Mouse (Mus musculus) liver, embryonic 16.5 days (tissue): ENCODE measurements around the gene Fam111a. TPM values are rescaled to one million over a fixed set of nuclear protein-coding genes. Genes with fewer than 3 reads are reported as not detected.

Experiments used
- ATAC-seq: fragments of 200-750 bp; cut with Nextera tagmentation; 2 replicates; pipeline ENCODE4 v1.8.0; 2017; ENCODE audit warnings: low read depth, mild to moderate bottlenecking, moderate number of reproducible peaks, moderate library complexity
- H3K27ac ChIP-seq: fragments of 300-500 bp; sonication (generic); 2 replicates; pipeline ENCODE4 v1.5.1; 2014; ENCODE audit warnings: mild to moderate bottlenecking, low read length
- H3K27me3 ChIP-seq: fragments of 300-500 bp; sonication (generic); 2 replicates; pipeline ENCODE4 v1.6.1; 2014; ENCODE audit warnings: low read depth, low read length, mixed read lengths; ENCODE audit not compliant: control insufficient read depth, insufficient read depth
- H3K36me3 ChIP-seq: fragments of 300-500 bp; sonication (generic); 2 replicates; pipeline ENCODE4 v1.6.1; 2014; ENCODE audit warnings: mild to moderate bottlenecking; ENCODE audit not compliant: control insufficient read depth, insufficient read depth
- H3K4me1 ChIP-seq: fragments of 300-500 bp; sonication (generic); 2 replicates; pipeline ENCODE4 v1.6.1; 2014; ENCODE audit warnings: low read depth, low read length, mixed read lengths; ENCODE audit not compliant: control insufficient read depth
- H3K4me2 ChIP-seq: fragments of 300-500 bp; sonication (generic); 2 replicates; pipeline ENCODE4 v1.6.1; 2014; ENCODE audit warnings: low read depth, low read length, mixed read lengths
- H3K4me3 ChIP-seq: fragments of 300-500 bp; sonication (generic); 2 replicates; pipeline ENCODE4 v1.5.1; 2014; ENCODE audit warnings: low read depth, mild to moderate bottlenecking, low read length
- H3K9ac ChIP-seq: fragments of 300-500 bp; sonication (generic); 2 replicates; pipeline ENCODE4 v1.6.1; 2014; ENCODE audit warnings: low read depth, low read length
- H3K9me3 ChIP-seq: fragments of 300-500 bp; sonication (generic); replicated peaks from 2 replicates; pipeline ENCODE4 v1.6.1; 2016; ENCODE audit warnings: low read length; ENCODE audit not compliant: control insufficient read depth
- WGBS: fragments of 180-500 bp; shearing (Covaris S2); extraction: QIAGEN DNeasy Blood & Tissue Kit; methylation state at CpG from one replicate; pipeline ENCODE4 v1.1.7; 2014; ENCODE audit not compliant: insufficient replicate concordance; 5-methylcytosine and 5-hydroxymethylcytosine counted together
- polyA plus RNA-seq: library from polyadenylated mRNA; unstranded; fragments of >200 nt; fragmentation: Nextera tagmentation; extraction: Ambion mirVana; gene quantifications from 2 replicates; pipeline ENCODE4 v1.2.1, GENCODE M21; 2015

Gene Fam111a
- polyA plus RNA-seq, 1 experiment from 2014 or later: 21.7 TPM

GRCm38 (mm10) chr19:12596290-12597072, 50.9 kb downstream of the Fam111a start:
- peaks cover 7% of the 10 kb centered on the region for H3K27me3 ChIP-seq
- H3K27ac ChIP-seq: peak overlapping the region; percentile 74
- H3K9ac ChIP-seq: peak overlapping the region; percentile 62
- H3K36me3 ChIP-seq: no peaks in the 10 kb centered on the region
- WGBS: 17% methylated on average over 23 of the region's 23 CpGs
- H3K9me3 ChIP-seq: no peaks in the 10 kb centered on the region
- peak overlapping the region; percentile 70 for H3K4me2 ChIP-seq
- peak overlapping the region; percentile 65 for H3K4me3 ChIP-seq
- 0 out of 2 replicates have a peak, but pooled peaks have one; percentile 2 for ATAC-seq
- peaks cover 3% of the 10 kb centered on the region; the same call in 1 of the 2 replicates for H3K4me1 ChIP-seq

GRCm38 (mm10) chr19:12597073-12597405, 51.5 kb downstream of the Fam111a start:
- Histone ChIP-seq H3K36me3 (no peaks in the 10 kb centered on the region), H3K4me2 (peak overlapping the region; percentile 70), H3K4me1 (peaks cover 3% of the 10 kb centered on the region; the same call in 1 of the 2 replicates), H3K27me3 (peaks cover 7% of the 10 kb centered on the region), H3K9me3 (no peaks in the 10 kb centered on the region), H3K4me3 (peak overlapping the region; percentile 65), H3K27ac (no peak overlapping the region), H3K9ac (no peak overlapping the region)
- no peak for ATAC-seq
- 63% methylated on average over 3 of the region's 3 CpGs for WGBS

GRCm38 (mm10) chr19:12598674-12599073, 53.1 kb downstream of the Fam111a start:
- Histone ChIP-seq H3K9ac (no peak overlapping the region), H3K27ac (no peak overlapping the region), H3K27me3 (peaks cover 7% of the 10 kb centered on the region), H3K36me3 (no peaks in the 10 kb centered on the region), H3K4me2 (no peak overlapping the region), H3K4me3 (no peak overlapping the region), H3K4me1 (peaks cover 3% of the 10 kb centered on the region; the same call in 1 of the 2 replicates), H3K9me3 (no peaks in the 10 kb centered on the region)
- 49% methylated on average over 3 of the region's 3 CpGs for WGBS
- no peak for ATAC-seq

GRCm38 (mm10) chr19:12599674-12600073, 54.1 kb downstream of the Fam111a start, which contains the start of gene Gm4952:
Gene Gm4952, plus strand, starts transcription at chr19:12599974.
- no peak within 1 kb of the TSS for H3K9ac ChIP-seq
- no peaks in the 10 kb centered on the region for H3K36me3 ChIP-seq
- no peaks in the 10 kb centered on the region for H3K9me3 ChIP-seq
- H3K4me3 ChIP-seq: no peak within 1 kb of the TSS
- no peak within 1 kb of the TSS for H3K27ac ChIP-seq
- H3K27me3 ChIP-seq: peaks cover 7% of the 10 kb centered on the region
- WGBS: 48% methylated on average over 1 of the region's 1 CpGs
- H3K4me1 ChIP-seq: peaks cover 3% of the 10 kb centered on the region; the same call in 1 of the 2 replicates
- ATAC-seq: no peak
- peak within 1 kb of the TSS; percentile 14; the same call in 1 of the 2 replicates for H3K4me2 ChIP-seq

- peak overlapping the region; percentile 14; the same call in 1 of the 2 replicates for H3K4me2 ChIP-seq
- peak overlapping the region; percentile 31 for H3K27ac ChIP-seq
- no peaks in the 10 kb centered on the region for H3K36me3 ChIP-seq
- WGBS: 18% methylated on average over 2 of the region's 2 CpGs
- peaks cover 7% of the 10 kb centered on the region for H3K27me3 ChIP-seq
- H3K9ac ChIP-seq: no peak overlapping the region
- no peak overlapping the region for H3K4me3 ChIP-seq
- no peaks in the 10 kb centered on the region for H3K9me3 ChIP-seq
- ATAC-seq: peak; percentile 75
- peaks cover 3% of the 10 kb centered on the region; the same call in 1 of the 2 replicates for H3K4me1 ChIP-seq
These were observed 55.3 kb downstream of the Fam111a start for GRCm38 (mm10) chr19:12600684-12601480.

GRCm38 (mm10) chr19:12608336-12608735, 62.8 kb downstream of the Fam111a start:
- Histone ChIP-seq H3K4me3 (no peak overlapping the region), H3K27me3 (no peaks in the 10 kb centered on the region), H3K36me3 (no peaks in the 10 kb centered on the region), H3K4me2 (no peak overlapping the region), H3K9ac (no peak overlapping the region), H3K4me1 (no peaks in the 10 kb centered on the region), H3K9me3 (no peaks in the 10 kb centered on the region), H3K27ac (no peak overlapping the region)
- peak; percentile 39; the same call in 1 of the 2 replicates for ATAC-seq

- H3K36me3 ChIP-seq: no peaks in the 10 kb centered on the region
- no peak overlapping the region for H3K9ac ChIP-seq
- no peak for ATAC-seq
- no peaks in the 10 kb centered on the region for H3K27me3 ChIP-seq
- H3K4me3 ChIP-seq: no peak overlapping the region
- no peaks in the 10 kb centered on the region for H3K4me1 ChIP-seq
- H3K4me2 ChIP-seq: no peak overlapping the region
- no peak overlapping the region for H3K27ac ChIP-seq
- 45% methylated on average over 1 of the region's 1 CpGs for WGBS
- H3K9me3 ChIP-seq: no peaks in the 10 kb centered on the region
These were observed 68.1 kb downstream of the Fam111a start for GRCm38 (mm10) chr19:12613646-12614045.

GRCm38 (mm10) chr19:12633176-12633575, 87.6 kb downstream of the Fam111a start, which contains the start of gene Glyat:
Gene Glyat, plus strand, starts transcription at chr19:12633308.
- no peak within 1 kb of the TSS for H3K4me3 ChIP-seq
- no peak for ATAC-seq
- no peak within 1 kb of the TSS for H3K27ac ChIP-seq
- 38% methylated on average over 4 of the region's 4 CpGs for WGBS
- H3K27me3 ChIP-seq: no peaks in the 10 kb centered on the region
- no peaks in the 10 kb centered on the region for H3K9me3 ChIP-seq
- no peak within 1 kb of the TSS for H3K4me2 ChIP-seq
- H3K9ac ChIP-seq: no peak within 1 kb of the TSS
- no peaks in the 10 kb centered on the region for H3K36me3 ChIP-seq
- H3K4me1 ChIP-seq: no peaks in the 10 kb centered on the region

- Histone ChIP-seq H3K4me3 (no peak overlapping the region), H3K9me3 (no peaks in the 10 kb centered on the region), H3K4me2 (no peak overlapping the region), H3K4me1 (no peaks in the 10 kb centered on the region), H3K9ac (no peak overlapping the region), H3K27ac (no peak overlapping the region), H3K27me3 (no peaks in the 10 kb centered on the region), H3K36me3 (no peaks in the 10 kb centered on the region)
- 74% methylated on average over 3 of the region's 3 CpGs for WGBS
- no peak for ATAC-seq
These were observed 88.7 kb downstream of the Fam111a start for GRCm38 (mm10) chr19:12634259-12634658.
